Comparison of ENCODE assay signal across 16 mouse cellular contexts in the genomic region with DNA sequence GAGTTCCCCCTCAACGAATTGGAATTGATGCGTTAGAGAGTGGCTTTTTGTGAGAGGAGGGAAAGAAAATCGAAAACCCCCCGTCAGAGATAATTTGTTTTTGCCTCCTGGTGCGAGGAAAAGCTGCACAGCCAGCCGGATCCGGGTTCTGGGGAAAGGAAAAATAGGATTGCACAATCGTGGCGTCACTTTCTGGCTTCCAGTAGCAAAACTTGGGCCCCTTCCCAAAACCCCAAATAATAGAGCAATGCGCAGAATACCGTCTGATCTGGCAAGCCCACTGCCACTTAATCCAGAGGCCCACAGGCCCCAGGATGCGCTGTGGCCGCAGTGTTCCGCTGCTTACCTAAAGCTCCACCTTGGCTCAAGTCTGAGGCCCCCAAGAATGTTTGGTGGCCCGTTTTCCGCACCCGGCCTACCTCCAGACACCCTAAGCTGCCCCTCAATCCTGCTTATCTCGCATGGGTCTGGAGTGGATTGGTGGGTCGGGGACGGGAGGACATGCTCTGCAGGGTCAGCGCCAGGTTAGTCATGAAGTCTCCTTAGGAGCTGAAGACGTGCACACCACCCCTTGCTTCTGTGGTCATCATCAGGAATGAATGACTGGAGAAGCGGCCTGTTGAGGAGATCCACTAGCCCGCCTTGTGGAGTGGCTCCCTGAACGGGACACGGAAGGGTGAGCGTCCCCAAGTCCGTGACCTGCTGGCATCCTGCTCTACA. TPM values are rescaled to one million over a fixed set of nuclear protein-coding genes. Genes with fewer than 3 reads are reported as not detected.
DNase-seq lines count a peak whose midpoint lies in the region; ATAC-seq and TF ChIP-seq lines count a peak whose summit lies in the region.
"Had no signal": no experiment of that assay in that cellular context is flagged by ENCODE, and none has a peak within 500 bp of the region (broad histone marks: within the 10 kb centered on the region; RNA-seq: fewer than 3 reads in every experiment).

No protein-coding gene starts in this region.

- 2% methylated on average over 28 of the region's 28 CpGs for WGBS in lung, embryonic 15.5 days
- 2% methylated on average over 28 of the region's 28 CpGs for WGBS in lung, adult 2 months
- under 1% methylated on average over 28 of the region's 28 CpGs for WGBS in forebrain, embryonic 15.5 days
- WGBS in neural tube, embryonic 11.5 days, result 2% methylated on average over 28 of the region's 28 CpGs

- no peak overlapping the region for H3K9ac ChIP-seq in lung, embryonic 15.5 days
- H3K9ac ChIP-seq in forebrain, embryonic 15.5 days (replicated peaks), result no peak overlapping the region
- H3K9ac ChIP-seq in neural tube, embryonic 11.5 days (ENCODE audit: low read length), result no peak overlapping the region
- H3K9ac ChIP-seq: embryonic facial prominence, embryonic 15.5 days; limb, embryonic 15.5 days had no signal

- H3K4me3 ChIP-seq in lung, embryonic 15.5 days, result no peak overlapping the region
- no peak overlapping the region for H3K4me3 ChIP-seq in lung, adult 2 months (replicated peaks; ENCODE audit: extremely low read depth, low read depth, low read length)
- H3K4me3 ChIP-seq in forebrain, embryonic 15.5 days, result no peak overlapping the region
- 0 out of 2 replicates have a peak overlapping the region, but pooled peaks have one; percentile 0 for H3K4me3 ChIP-seq in neural tube, embryonic 11.5 days (ENCODE audit: low read depth, low read length)
- H3K4me3 ChIP-seq: embryonic facial prominence, embryonic 15.5 days; limb, embryonic 15.5 days had no signal

- ATAC-seq in lung, embryonic 15.5 days (ENCODE audit: borderline replicate concordance, extremely low read depth, low FRiP score, low TSS enrichment), result peak; percentile 19; the same call in 1 of the 2 replicates
- peak; percentile 41 for ATAC-seq in forebrain, embryonic 15.5 days (replicated peaks)
- peak; percentile 31; the same call in 1 of the 2 replicates for ATAC-seq in neural tube, embryonic 11.5 days (ENCODE audit: insufficient read depth, low FRiP score, low TSS enrichment)
- ATAC-seq in megakaryocyte progenitor cell, adult 5-6 weeks (replicated peaks; ENCODE audit: poor library complexity), result no peak

- H3K9me3 ChIP-seq in lung, embryonic 15.5 days, result no peaks in the 10 kb centered on the region
- H3K9me3 ChIP-seq in forebrain, embryonic 15.5 days, result no peaks in the 10 kb centered on the region
- no peaks in the 10 kb centered on the region for H3K9me3 ChIP-seq in neural tube, embryonic 11.5 days (ENCODE audit: control insufficient read depth, low read length)
- H3K9me3 ChIP-seq: embryonic facial prominence, embryonic 15.5 days; limb, embryonic 15.5 days had no signal

- TF ChIP-seq CTCF in lung, adult 2 months (IDR thresholded peaks at IDR 0.05; ENCODE audit: insufficient read depth, low read length), result no peak

- H3K4me1 ChIP-seq in lung, embryonic 15.5 days, result no peaks in the 10 kb centered on the region
- peaks cover 2% of the 10 kb centered on the region; the same call in 1 of the 2 replicates for H3K4me1 ChIP-seq in lung, adult 2 months (ENCODE audit: control insufficient read depth, insufficient read depth, low read length)
- H3K4me1 ChIP-seq in forebrain, embryonic 15.5 days, result 0 out of 2 replicates have a peak, but pooled peaks cover 4% of the 10 kb centered on the region
- H3K4me1 ChIP-seq in neural tube, embryonic 11.5 days (ENCODE audit: control insufficient read depth, insufficient read depth, low read length), result no peaks in the 10 kb centered on the region; the same call in 1 of the 2 replicates

- no peak for TF ChIP-seq POLR2A in lung, adult 2 months (IDR thresholded peaks at IDR 0.05; ENCODE audit: borderline replicate concordance, extremely low read depth, low read depth, low read length)

- DNase-seq in embryo, embryonic 10.5 days (ENCODE audit: low spot score), result peak; percentile 59
- DNase-seq in embryo, embryonic 11 days, result no peak
- no peak for DNase-seq in lung, adult 2 months
- peak; percentile 21 for DNase-seq in neural tube, embryonic 11.5 days (ENCODE audit: low spot score)
- no peak for DNase-seq in urinary bladder, adult 18-20 months (ENCODE audit: low spot score in 2 of 2)
- DNase-seq: adrenal gland, postnatal 10 days; cerebellum, adult 11 months; thymus, adult 18-20 months had no signal

- no peaks in the 10 kb centered on the region for H3K36me3 ChIP-seq in lung, embryonic 15.5 days
- H3K36me3 ChIP-seq in forebrain, embryonic 15.5 days, result no peaks in the 10 kb centered on the region
- H3K36me3 ChIP-seq in neural tube, embryonic 11.5 days (ENCODE audit: control insufficient read depth, insufficient read depth, low read length), result no peaks in the 10 kb centered on the region
- H3K36me3 ChIP-seq: embryonic facial prominence, embryonic 15.5 days; limb, embryonic 15.5 days had no signal

- no peak overlapping the region for H3K4me2 ChIP-seq in lung, embryonic 15.5 days
- H3K4me2 ChIP-seq in forebrain, embryonic 15.5 days (replicated peaks), result no peak overlapping the region
- peak overlapping the region; percentile 30 for H3K4me2 ChIP-seq in neural tube, embryonic 11.5 days (ENCODE audit: low read depth)
- H3K4me2 ChIP-seq: embryonic facial prominence, embryonic 15.5 days; limb, embryonic 15.5 days had no signal

- H3K27ac ChIP-seq in lung, embryonic 15.5 days, result no peak overlapping the region
- H3K27ac ChIP-seq in forebrain, embryonic 15.5 days (replicated peaks), result no peak overlapping the region
- no peak overlapping the region for H3K27ac ChIP-seq in neural tube, embryonic 11.5 days (ENCODE audit: low read depth, low read length)
- H3K27ac ChIP-seq: embryonic facial prominence, embryonic 15.5 days; limb, embryonic 15.5 days; macrophage had no signal

- peaks cover 90% of the 10 kb centered on the region for H3K27me3 ChIP-seq in lung, embryonic 15.5 days
- H3K27me3 ChIP-seq in forebrain, embryonic 15.5 days, result peaks cover 88% of the 10 kb centered on the region
- peaks cover 89% of the 10 kb centered on the region for H3K27me3 ChIP-seq in neural tube, embryonic 11.5 days (ENCODE audit: control insufficient read depth, insufficient read depth, low read length)

RNA-seq across cellular contexts. Expression of gene Pax1, which starts 11.4 kb away (rescaled TPM):
- polyA plus RNA-seq in lung, embryonic 15.5 days (2015; fragmentation: Nextera tagmentation; extraction: Ambion mirVana), result 0.50 and 3.1 TPM in 2 replicates
- 0.06 and 0.09 TPM in 2 replicates for polyA plus RNA-seq in lung, adult 2 months (2012; rRNA removed)
- polyA plus RNA-seq in forebrain, embryonic 15.5 days (2015; fragmentation: Nextera tagmentation; extraction: Ambion mirVana), result not detected in 2 replicates
- polyA plus RNA-seq in neural tube, embryonic 11.5 days (2014; fragmentation: Nextera tagmentation; extraction: Ambion mirVana), result 17.0 and 26.4 TPM in 2 replicates
- total RNA-seq in megakaryocyte progenitor cell, adult 5-6 weeks (2015), result not detected in 2 replicates
- not detected in 2 replicates for total RNA-seq in megakaryocyte progenitor cell, adult 5-6 weeks (2017)
- total RNA-seq: adrenal gland, postnatal 10 days; gastrocnemius, adult 8-10 months; layer of hippocampus, adult 18-20 months had no signal
- polyA plus RNA-seq: macrophage had no signal

Comparison
In these comparisons a context has a peak if more than half of its experiments do, and no peak if none do; other contexts are left out.
1. DNase-seq: peak in embryo, embryonic 10.5 days (single experiment) and neural tube, embryonic 11.5 days (single experiment); none in embryo, embryonic 11 days (single experiment), lung, adult 2 months (single experiment) and urinary bladder, adult 18-20 months (0 of 2).